Mouse (Mus musculus) gastrocnemius, postnatal 4 days (tissue): ENCODE measurements at regions not wholly inside any gene's neighbourhood (a gene's known extent, or its start where the extent isn't known, plus 50 kb on each side); places are given as distances from the start of the nearest gene placed in this dataset.

Experiments
- DNase-seq, 2 experiments: peaks; one replicate each; pipeline ENCODE4 v3.0.0; 2021 to 2022; ENCODE audit warnings: low spot score in 2 of 2, mixed read lengths in 2 of 2

GRCm38 (mm10) chr15:68635633-68636032 is 2134.9 kb upstream of the Lrrc6 start:
- DNase-seq: no peak

- DNase-seq: no peak
These were observed 2126.3 kb upstream of the Lrrc6 start for GRCm38 (mm10) chr15:68626976-68627375.

- DNase-seq: no peak
These were observed 2124.1 kb upstream of the Lrrc6 start for GRCm38 (mm10) chr15:68624831-68625230.

GRCm38 (mm10) chr15:68620417-68621214 is 2119.9 kb upstream of the Lrrc6 start:
- no peak for DNase-seq

- DNase-seq: peak in 1 of 2 experiments; percentile 16
These were observed 2105.5 kb upstream of the Lrrc6 start for GRCm38 (mm10) chr15:68606110-68606791.

GRCm38 (mm10) chr15:68605478-68605877 is 2104.8 kb upstream of the Lrrc6 start:
- no peak for DNase-seq

- no peak for DNase-seq
These were observed 2081.5 kb upstream of the Lrrc6 start for GRCm38 (mm10) chr15:68582177-68582576.

- no peak for DNase-seq
These were observed 2078.8 kb upstream of the Lrrc6 start for GRCm38 (mm10) chr15:68579486-68579885.

GRCm38 (mm10) chr15:68560654-68561053 is 2059.9 kb upstream of the Lrrc6 start:
- no peak for DNase-seq

GRCm38 (mm10) chr15:68556133-68556532 is 2055.4 kb upstream of the Lrrc6 start:
- DNase-seq: no peak

GRCm38 (mm10) chr15:68536055-68536325 is 2035.3 kb upstream of the Lrrc6 start:
- no peak for DNase-seq

- no peak for DNase-seq
These were observed 2034.8 kb upstream of the Lrrc6 start for GRCm38 (mm10) chr15:68535297-68536054.

GRCm38 (mm10) chr15:68520759-68521158 is 2020.0 kb upstream of the Lrrc6 start:
- DNase-seq: no peak

- no peak for DNase-seq
These were observed 2011.7 kb upstream of the Lrrc6 start for GRCm38 (mm10) chr15:68512431-68512830.

GRCm38 (mm10) chr15:68508190-68508589 is 2007.5 kb upstream of the Lrrc6 start:
- DNase-seq: no peak

GRCm38 (mm10) chr15:68506093-68506492 is 2005.4 kb upstream of the Lrrc6 start:
- no peak for DNase-seq

- DNase-seq: no peak
These were observed 1995.7 kb upstream of the Lrrc6 start for GRCm38 (mm10) chr15:68496438-68496837.

GRCm38 (mm10) chr15:68484789-68485188 is 1984.1 kb upstream of the Lrrc6 start:
- DNase-seq: no peak

GRCm38 (mm10) chr15:68477745-68478144 is 1977.0 kb upstream of the Lrrc6 start:
- DNase-seq: no peak

- no peak for DNase-seq
These were observed 1971.2 kb upstream of the Lrrc6 start for GRCm38 (mm10) chr15:68471928-68472327.

GRCm38 (mm10) chr15:68462851-68463250 is 1962.1 kb upstream of the Lrrc6 start:
- no peak for DNase-seq

- no peak for DNase-seq
These were observed 1956.5 kb upstream of the Lrrc6 start for GRCm38 (mm10) chr15:68457239-68457638.
